Mouse (Mus musculus) thymus, postnatal 36 days (tissue): ENCODE measurements around the gene Mxra7.
"Not testable (repeated sequence)": the region's sequence is repeated elsewhere in the genome, so short reads cannot be mapped to it uniquely, and the experiment has no call there.

Source experiments
- DNase-seq, 2 experiments: peaks; one replicate each; pipeline ENCODE4 v3.0.0; 2022; ENCODE audit warnings: mixed read lengths in 2 of 2

Mxra7 gene

GRCm38 (mm10) chr11:116846593-116847181 lies 18.8 kb upstream of the Mxra7 start:
- no peak for DNase-seq

GRCm38 (mm10) chr11:116843261-116844233 lies 15.7 kb upstream of the Mxra7 start, which contains the start of the genes Mettl23 and Jmjd6:
TSS of gene Mettl23 (plus strand) at chr11:116843278.
TSS of gene Jmjd6 (minus strand) at chr11:116843449.
- DNase-seq, result peak; percentile 94 to 98

- DNase-seq, result peak; percentile 74 to 81
Measured at GRCm38 (mm10) chr11:116842531-116843260, 14.8 kb upstream of the Mxra7 start.

GRCm38 (mm10) chr11:116840748-116841147 lies 12.9 kb upstream of the Mxra7 start:
- no peak for DNase-seq

- no peak for DNase-seq
Measured at GRCm38 (mm10) chr11:116839601-116840000, 11.8 kb upstream of the Mxra7 start.

GRCm38 (mm10) chr11:116838936-116839335 lies 11.1 kb upstream of the Mxra7 start:
- DNase-seq, result no peak

GRCm38 (mm10) chr11:116837441-116837840 lies 9.6 kb upstream of the Mxra7 start:
- DNase-seq, result no peak

GRCm38 (mm10) chr11:116836283-116836682 lies 8.4 kb upstream of the Mxra7 start:
- no peak for DNase-seq

GRCm38 (mm10) chr11:116834954-116835353 lies 7.1 kb upstream of the Mxra7 start:
- no peak for DNase-seq

- DNase-seq, result no peak
Measured at GRCm38 (mm10) chr11:116832172-116832685, 4.4 kb upstream of the Mxra7 start.

GRCm38 (mm10) chr11:116826550-116827504 lies 1.0 kb downstream of the Mxra7 start:
- no peak for DNase-seq

- DNase-seq, result no peak
Measured at GRCm38 (mm10) chr11:116825230-116825629, 2.6 kb downstream of the Mxra7 start.

GRCm38 (mm10) chr11:116823885-116824284 lies 4.0 kb downstream of the Mxra7 start:
- not testable (repeated sequence) for DNase-seq

GRCm38 (mm10) chr11:116823255-116823654 lies 4.6 kb downstream of the Mxra7 start:
- DNase-seq, result no peak

- DNase-seq, result no peak
Measured at GRCm38 (mm10) chr11:116822626-116823025, 5.2 kb downstream of the Mxra7 start.

GRCm38 (mm10) chr11:116822215-116822614 lies 5.6 kb downstream of the Mxra7 start:
- no peak for DNase-seq

GRCm38 (mm10) chr11:116821057-116821940 lies 6.5 kb downstream of the Mxra7 start:
- DNase-seq, result no peak

- no peak for DNase-seq
Measured at GRCm38 (mm10) chr11:116819932-116820593, 7.8 kb downstream of the Mxra7 start.

- DNase-seq, result no peak
Measured at GRCm38 (mm10) chr11:116818722-116819121, 9.1 kb downstream of the Mxra7 start.

- no peak for DNase-seq
Measured at GRCm38 (mm10) chr11:116817567-116817966, 10.3 kb downstream of the Mxra7 start.
